Mouse (Mus musculus) heart, adult 2 months (tissue): ENCODE results near the gene Umodl1.
A peak's percentile ranks its signal among the peaks of the same experiment; 100 is the strongest.

Experiments
- CTCF ChIP-seq: fragments of 200-600 bp; IDR thresholded peaks from 2 replicates; pipeline ENCODE4 v1.8.1; 2022; ENCODE audit warnings: antibody characterized with exemption, mild to moderate bottlenecking, moderate library complexity
- EP300 ChIP-seq: fragments of 200-500 bp; IDR thresholded peaks from 2 replicates; pipeline ENCODE4 v1.6.1; 2011; ENCODE audit warnings: low read depth, low read length, control low read depth; ENCODE audit not compliant: insufficient read depth
- POLR2A ChIP-seq: fragments of 200-500 bp; IDR thresholded peaks from 2 replicates; pipeline ENCODE4 v1.6.1; 2011; ENCODE audit warnings: mild to moderate bottlenecking, low read depth, low read length, control low read depth; ENCODE audit not compliant: insufficient read depth

DNA sequence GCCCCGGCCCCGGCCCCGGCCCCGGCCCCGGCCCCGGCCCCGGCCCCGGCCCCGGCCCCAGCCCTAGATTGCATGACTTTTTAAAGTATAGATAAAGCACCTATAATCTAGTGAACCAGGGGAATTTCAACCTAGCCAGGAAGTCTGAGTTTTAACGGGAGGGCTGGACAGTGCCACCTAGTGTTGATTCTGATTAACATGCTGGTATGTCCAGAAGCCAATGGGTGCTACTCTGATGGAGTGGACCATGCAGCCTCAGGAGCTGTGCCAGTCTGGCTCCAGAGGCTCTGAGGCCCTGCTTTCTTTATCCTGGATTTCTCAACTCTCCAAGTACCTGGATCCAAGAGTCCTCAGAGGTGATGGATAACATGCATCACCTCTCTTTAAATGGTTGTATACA is 35.8 kb downstream of the Umodl1 start:
- no peak for TF ChIP-seq POLR2A
- peak; percentile 75 for TF ChIP-seq CTCF
- no peak for TF ChIP-seq EP300
